Mouse (Mus musculus) c-Kit-positive CD71-negative TER-119-negative erythroid progenitor cells, embryonic 14.5 days (primary cell): ENCODE data around the gene Pibf1.

Experiments
- DNase-seq: peaks from one replicate; pipeline ENCODE4 v3.0.0-alpha.2; 2013; ENCODE audit warnings: low read depth

Gene Pibf1

GRCm38 (mm10) chr14:99266749-99267148 is 167.5 kb downstream of the Pibf1 start:
- no peak for DNase-seq

- DNase-seq, result no peak
These were observed 174.8 kb downstream of the Pibf1 start for GRCm38 (mm10) chr14:99274056-99274455.

GRCm38 (mm10) chr14:99275827-99276226 is 176.6 kb downstream of the Pibf1 start:
- DNase-seq, result no peak

GRCm38 (mm10) chr14:99278312-99278711 is 179.1 kb downstream of the Pibf1 start:
- no peak for DNase-seq

GRCm38 (mm10) chr14:99278763-99279486 is 179.7 kb downstream of the Pibf1 start:
- no peak for DNase-seq

- no peak for DNase-seq
These were observed 181.2 kb downstream of the Pibf1 start for GRCm38 (mm10) chr14:99280399-99280798.

- no peak for DNase-seq
These were observed 181.7 kb downstream of the Pibf1 start for GRCm38 (mm10) chr14:99280825-99281433.

- no peak for DNase-seq
These were observed 186.3 kb downstream of the Pibf1 start for GRCm38 (mm10) chr14:99285486-99285885.

GRCm38 (mm10) chr14:99292176-99292575 is 193.0 kb downstream of the Pibf1 start:
- DNase-seq, result no peak

- DNase-seq, result no peak
These were observed 195.2 kb downstream of the Pibf1 start for GRCm38 (mm10) chr14:99294424-99294823.

- DNase-seq, result no peak
These were observed 196.6 kb downstream of the Pibf1 start for GRCm38 (mm10) chr14:99295606-99296341.

- DNase-seq, result peak; percentile 77
These were observed 199.3 kb downstream of the Pibf1 start, which contains the start of gene Klf5 for GRCm38 (mm10) chr14:99298385-99299021. TSS of gene Klf5 (plus strand) at chr14:99298691.

GRCm38 (mm10) chr14:99299022-99299481 is 199.8 kb downstream of the Pibf1 start:
- no peak for DNase-seq

- no peak for DNase-seq
These were observed 200.5 kb downstream of the Pibf1 start for GRCm38 (mm10) chr14:99299701-99300191.

GRCm38 (mm10) chr14:99301472-99301871 is 202.2 kb downstream of the Pibf1 start:
- DNase-seq, result no peak
